Mouse (Mus musculus) frontal cortex, postnatal 36 days (tissue): ENCODE measurements at regions not wholly inside any gene's neighbourhood (a gene's known extent, or its start where the extent isn't known, plus 50 kb on each side); places are given as distances from the start of the nearest gene placed in this dataset.
A peak's percentile ranks its signal among the peaks of the same experiment; 100 is the strongest.

ENCODE experiments used
- DNase-seq, 2 experiments: peaks; one replicate each; pipeline ENCODE4 v3.0.0; 2022; ENCODE audit warnings: low spot score in 2 of 2

DNA sequence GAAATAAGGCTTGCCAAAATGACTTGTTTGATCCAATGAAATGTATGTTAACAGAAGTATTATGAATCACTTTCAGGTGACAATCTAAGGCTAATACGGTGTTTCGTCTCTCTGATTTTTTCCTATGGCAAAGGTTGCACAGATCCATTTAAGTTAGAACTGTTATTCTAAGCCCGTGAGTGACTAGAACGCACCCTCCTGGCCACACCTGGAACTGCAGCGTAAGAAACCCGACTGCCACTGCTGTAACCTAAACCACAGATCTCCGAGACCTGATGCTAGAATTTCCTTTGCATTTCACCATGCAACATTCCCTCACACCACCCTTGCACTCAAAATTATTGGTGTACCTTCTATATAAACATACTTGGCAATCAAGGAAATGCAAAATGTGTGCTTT lies 2160.6 kb upstream of the Gm7489 start:
- DNase-seq, result no peak

GRCm38 (mm10) chr15:51725457-51725856 lies 2159.2 kb upstream of the Gm7489 start:
- no peak for DNase-seq

- no peak for DNase-seq
These were observed 2154.6 kb upstream of the Gm7489 start for GRCm38 (mm10) chr15:51730106-51730505.

DNA sequence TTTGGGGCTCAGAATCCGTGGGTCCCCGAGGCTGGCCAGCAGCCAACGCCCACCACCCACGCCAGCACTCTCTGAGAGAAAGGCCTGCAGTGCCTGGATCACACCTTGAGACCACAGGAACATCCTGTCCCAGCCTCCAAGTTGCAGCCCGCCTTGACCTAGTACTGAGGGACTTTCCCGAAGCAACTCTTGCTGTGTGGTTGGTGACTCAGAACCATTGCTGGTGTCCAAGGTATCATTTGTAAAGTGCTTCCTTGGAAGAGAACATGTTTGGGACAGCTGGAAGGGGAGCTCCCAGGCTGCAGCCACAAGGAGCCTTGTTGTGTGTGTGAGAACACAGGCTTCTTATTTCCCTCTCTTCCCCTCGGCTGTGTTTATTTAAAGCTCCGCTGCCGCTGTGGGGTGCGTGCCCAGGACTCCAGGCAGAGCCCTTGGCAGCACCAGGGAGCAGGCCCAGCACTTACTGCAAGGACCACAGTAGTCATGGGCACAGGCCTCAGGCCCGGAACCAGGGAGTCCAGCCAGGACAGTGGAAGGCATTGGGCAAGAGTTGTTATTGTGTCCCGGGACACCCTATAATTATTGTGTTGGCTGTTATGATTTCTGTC lies 2153.8 kb upstream of the Gm7489 start:
- peak; percentile 5 to 15 for DNase-seq

DNA sequence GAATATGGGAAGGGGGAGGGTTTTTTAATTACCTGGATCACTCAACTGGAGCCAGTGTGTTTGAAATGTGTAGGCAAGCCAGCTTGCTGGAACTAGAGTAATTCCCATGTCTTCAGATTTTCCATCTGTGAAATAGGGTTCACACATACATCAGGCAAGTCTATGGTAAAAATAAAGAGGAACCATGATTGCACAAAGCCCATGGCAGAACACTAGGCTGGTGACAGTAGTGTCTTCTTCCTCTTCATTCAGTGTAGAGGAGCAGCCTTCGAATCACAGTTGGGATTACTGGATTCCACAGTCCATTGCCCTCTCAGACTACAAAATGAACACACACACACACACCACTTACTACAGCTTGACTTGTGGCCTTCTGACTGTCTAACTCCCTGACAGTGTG lies 2150.5 kb upstream of the Gm7489 start:
- DNase-seq, result no peak
